Mouse (Mus musculus): ENCODE results near the gene Gpatch3.

Gene Gpatch3

GRCm38 (mm10) chr4:133624830-133625229 lies 50.3 kb downstream of the Gpatch3 start:
- no peak for DNase-seq

DNA sequence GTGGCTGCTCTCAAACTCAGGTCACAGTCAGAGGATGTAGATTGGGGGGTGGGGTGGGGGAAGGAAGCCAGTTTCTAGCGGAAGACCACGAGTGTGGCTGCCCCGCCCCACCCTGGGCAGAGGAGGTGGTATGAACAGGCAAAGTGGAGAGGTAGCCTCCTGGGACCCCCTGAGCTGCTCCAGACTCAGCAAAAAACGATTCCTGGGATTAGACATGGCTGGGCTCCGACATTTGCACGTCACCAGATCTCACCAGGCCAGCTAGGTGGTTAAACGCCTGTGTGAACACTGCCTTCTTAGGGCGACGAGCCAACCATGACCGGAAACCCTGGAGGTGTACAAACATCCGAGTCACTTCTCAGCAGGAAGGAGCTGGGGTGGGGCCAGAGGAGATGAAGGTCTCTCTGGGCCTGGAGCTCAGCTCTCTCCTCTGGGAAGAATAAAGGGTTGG lies 51.1 kb downstream of the Gpatch3 start:
- peak; percentile 78 for DNase-seq

DNA sequence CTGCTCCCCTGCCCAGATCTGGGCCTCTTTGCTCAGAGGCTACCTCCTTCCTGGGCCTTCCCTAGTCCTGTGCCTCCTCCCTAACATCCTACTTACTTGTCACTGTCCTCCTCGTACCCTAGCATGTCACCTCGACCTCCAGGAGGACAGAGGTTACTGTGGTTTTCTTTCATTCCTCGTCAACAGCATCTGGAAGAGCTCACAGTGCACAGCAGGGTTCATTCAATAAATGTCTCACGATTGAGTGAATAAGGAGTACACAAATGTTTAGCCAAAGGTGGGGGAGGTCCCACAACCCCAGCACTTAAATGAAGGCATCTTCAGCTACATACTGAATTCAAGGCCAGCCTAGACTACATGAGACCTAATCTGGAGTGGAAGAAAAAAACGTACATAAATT lies 51.7 kb downstream of the Gpatch3 start:
- DNase-seq = no peak

DNA sequence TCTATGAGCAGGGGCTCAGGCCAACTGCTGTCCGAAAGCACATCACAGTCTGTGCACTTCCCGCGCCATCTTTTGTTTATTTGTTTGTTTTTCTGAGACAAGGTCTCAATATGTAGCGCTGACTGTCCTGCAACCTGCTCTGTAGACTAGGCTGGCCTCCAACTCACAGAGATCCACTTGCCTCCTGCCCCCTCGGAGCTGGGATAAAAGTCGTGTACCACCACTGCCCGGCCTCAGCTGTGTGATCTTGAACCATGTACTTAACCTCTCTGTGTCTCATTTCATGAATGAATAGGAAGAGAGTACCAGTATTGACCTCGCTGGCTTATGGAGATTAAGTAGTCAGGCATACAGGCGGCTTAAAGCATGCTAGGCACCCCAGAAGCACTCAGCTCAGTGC lies 52.1 kb downstream of the Gpatch3 start:
- DNase-seq = no peak

DNA sequence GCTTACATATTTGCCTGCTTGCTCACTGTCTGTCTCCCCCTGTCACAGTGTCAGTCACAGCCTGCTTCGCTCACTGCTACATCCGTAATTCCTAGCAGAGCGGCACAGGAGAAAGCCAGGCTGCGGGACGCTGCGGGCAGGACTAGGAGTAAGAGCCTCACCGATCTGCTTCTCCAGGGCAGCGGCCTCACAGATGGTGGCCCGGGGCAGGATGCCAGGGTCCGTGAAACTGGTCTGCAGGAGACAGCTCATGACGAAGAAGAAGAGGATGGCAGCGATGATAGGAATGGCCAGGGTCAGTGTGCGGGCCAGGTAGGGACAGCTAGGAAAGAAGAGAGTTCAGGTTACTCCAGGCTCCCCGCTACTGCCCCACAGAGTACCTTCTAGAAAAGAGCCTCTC lies 52.5 kb downstream of the Gpatch3 start:
- no peak for DNase-seq

- DNase-seq = no peak
These were observed 54.0 kb downstream of the Gpatch3 start for GRCm38 (mm10) chr4:133628517-133628916.

DNA sequence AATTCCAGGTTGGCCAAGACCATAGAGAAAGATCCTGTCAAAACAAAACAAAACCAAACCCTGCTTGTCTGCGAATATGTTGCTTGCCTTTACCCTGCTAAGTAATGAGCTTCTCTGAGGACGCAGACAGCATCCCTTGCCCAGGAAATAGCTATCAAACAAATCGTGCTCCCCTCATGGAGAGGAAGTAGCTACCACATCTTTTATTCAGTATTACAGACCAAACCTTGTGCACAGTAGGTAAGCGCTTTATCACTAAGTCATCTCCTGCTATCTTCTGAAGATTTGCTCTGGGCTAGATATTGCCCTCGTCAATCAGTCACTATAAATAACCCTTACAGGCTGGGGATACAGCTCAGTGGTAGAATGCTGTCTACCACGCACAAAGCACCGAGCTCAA lies 54.6 kb downstream of the Gpatch3 start:
- DNase-seq = no peak

GRCm38 (mm10) chr4:133630326-133630920 lies 55.9 kb downstream of the Gpatch3 start:
- DNase-seq = no peak

DNA sequence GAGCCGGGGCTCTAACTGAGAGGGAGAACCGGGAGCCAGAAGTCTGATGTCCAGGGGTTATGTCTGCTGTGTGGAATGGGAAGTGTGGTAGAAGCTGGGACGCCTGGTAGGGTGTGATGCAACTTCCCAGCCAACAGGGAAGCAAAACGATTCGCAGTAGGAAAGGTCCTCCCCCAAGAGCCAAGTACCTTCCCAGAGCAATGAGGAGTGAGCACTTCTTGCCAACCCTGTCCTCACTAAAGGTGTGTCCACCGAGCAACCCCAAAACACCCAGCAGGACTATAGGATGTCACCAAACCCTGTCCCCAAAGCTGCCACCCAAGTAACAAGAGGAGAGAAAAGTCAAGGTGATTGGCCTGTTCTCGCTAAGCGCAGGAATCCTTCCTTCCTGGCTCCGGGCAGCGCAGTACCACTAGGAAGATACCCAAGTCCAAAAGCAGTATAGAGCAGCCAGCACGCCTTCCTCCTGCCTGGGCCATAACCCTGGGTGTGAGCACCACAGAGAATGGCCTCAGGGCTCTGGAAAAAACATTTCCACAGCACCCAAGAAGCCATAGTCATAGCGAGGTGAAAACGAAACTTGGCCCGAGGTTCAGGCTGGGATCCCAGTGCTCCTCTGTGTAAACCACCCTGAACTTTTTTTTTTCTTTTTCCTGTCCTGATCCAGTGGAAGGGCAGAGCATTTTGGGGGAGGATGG lies 56.7 kb downstream of the Gpatch3 start:
- DNase-seq = peak; percentile 34

DNA sequence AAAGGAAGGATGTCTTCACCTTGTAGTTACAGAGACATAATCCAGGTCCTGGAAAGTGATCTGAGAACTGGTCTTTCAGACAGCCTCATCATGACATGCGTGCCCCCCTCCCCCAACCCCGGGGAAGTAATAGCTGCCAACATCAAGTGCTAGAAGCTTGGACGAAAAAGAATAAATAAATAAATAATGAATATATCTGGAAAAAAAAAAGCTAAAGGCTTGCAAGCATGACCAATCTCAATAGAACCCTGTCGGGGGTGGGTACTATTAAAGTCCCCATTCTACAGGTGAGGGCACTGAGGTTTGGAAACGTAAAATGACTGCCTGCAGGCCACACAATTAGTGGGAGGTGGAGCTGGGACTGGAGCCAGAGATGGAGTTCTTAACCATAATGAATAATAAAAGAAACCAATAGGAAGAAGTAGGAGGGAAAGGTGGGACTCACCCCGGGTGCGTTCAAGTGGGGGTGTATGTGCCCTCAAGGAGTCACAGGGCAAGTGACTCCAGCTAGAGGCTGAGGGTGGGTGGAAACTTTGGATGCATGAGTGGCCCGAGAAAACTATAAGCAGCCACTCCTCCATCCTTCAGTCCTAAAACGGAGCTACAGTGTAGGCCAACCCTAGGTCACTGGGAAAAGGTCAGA lies 57.3 kb downstream of the Gpatch3 start:
- DNase-seq = peak; percentile 55

DNA sequence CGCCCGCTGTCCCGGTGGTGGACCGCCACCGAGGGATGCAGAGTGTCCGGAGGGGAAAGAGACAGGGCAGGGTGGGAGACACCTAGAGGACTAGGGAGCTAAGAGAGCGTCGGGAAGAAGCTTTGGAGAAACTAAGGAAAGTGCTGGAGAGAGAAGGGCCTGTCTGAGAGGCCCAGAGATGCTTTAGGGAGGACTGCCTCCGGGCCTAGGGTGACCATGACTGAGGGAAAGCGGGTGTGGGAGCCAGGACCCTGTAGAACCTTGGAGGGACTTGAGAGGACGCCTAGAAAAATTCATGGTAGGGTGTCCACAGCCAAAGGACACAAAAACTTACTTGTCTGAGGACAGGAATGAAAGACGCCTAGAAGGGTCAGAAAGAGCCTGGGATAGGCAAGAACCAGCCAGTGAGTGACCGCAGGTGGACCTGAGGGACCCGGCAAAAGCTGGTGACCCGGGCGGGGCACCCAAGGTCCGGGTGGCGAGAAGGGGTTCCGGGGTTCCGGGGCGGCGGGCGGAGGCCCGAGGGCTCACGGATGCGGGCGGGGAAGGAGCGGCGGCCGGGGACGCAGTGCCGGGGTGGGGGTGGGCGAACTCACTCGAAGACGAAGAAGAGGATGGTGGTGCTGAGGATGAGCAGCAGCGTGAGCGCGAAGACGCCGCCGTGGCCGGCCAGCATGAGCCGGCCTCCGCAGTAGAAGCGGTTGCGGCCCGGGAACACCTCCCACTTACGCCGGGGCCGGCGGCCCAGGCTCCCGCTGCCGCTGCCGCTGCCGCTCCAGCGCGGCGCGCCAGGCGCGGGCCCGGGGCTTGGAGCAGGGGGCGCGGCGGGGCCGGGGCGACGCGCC lies 58.2 kb downstream of the Gpatch3 start:
- DNase-seq = peak; percentile 32

DNA sequence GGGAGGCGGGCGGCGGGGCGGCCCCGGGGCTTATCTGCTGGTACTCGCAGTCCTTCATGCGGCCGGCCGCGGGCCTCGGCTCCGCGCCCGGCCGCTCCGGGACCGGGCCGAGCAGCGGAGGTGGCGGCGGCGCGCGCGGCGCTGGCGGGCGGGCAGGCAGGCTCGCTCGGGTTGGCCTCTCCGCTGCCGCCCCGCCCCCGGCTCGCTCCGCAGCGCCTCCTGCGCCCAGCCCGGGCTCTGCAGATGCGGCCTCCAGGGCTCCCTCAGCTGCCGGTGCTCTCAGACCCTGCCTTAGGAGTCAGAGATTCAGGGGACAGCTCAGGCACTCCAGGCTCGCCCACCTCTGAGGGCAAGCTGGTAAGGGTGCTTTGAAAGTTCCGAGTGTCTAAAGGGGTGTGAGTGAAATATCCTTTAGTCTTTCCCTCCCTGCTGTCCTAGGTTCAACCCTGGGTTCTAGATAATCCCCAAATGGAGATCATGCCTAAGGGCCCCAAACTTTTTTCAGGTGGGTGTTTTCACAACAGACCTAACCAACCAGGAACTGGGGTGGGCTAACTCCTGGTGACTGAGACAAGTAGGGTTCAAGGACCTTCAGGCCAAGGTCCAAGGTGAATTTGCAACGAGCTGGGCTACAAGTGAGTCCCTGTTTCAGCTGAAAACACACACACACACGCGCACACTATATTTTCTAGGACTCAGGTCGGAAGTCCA lies 58.9 kb downstream of the Gpatch3 start:
- peak; percentile 86 for DNase-seq

Measured in kidney, adult 11 months (tissue).